ENCODE assay signal across 8 mouse cellular contexts in the genomic region with DNA sequence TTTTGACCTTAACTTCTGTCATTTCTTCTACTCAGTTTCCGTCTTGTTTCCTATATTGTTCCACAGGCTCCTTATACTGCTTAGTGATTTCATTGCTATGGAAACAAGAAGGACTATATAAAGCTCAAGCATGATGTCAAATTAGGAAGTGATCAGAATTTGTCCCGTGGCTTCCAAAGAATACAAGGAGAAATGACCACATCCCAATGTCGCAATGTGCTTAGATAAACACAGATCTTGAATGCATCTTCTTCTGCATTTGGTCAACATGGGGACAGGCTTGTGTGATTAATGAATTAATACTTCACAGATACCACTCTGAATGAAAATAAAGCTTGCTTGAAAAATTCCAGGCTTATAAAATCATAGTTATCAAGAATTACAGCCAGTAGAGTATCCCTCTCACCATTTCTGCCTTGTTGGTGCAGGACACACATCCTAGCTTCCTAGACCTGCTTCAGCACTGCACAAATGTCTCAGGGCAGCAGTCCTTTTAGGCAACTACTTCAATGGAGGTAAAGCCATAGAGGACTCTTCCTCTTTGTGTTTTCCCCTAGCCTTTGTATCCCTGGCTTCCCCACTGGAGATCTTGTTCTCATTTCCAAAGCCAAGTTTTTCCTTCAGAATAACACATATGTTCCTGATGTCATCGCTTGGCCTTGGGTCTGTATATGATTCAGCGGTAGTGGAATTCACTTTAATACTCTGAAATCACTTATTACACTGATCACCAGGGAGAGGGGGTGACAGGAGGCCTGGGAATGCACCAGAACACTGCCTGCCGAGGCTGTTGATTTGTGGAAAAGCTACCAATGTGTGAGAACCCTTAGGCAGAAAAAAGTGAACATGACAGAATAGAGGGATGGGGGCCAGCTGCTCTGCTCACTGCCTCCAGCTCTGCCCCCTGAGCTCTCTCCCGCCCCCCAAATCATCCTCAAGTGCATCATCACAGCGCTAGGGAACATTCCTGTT.
A peak's percentile ranks its signal among the peaks of the same experiment; 100 is the strongest.
DNase-seq lines count a peak whose midpoint lies in the region; ATAC-seq lines count a peak whose summit lies in the region.

No protein-coding gene starts in this region.

- H3K9me3 ChIP-seq in lung, embryonic 16.5 days (ENCODE audit: control insufficient read depth, low read length): no peaks in the 10 kb centered on the region
- H3K9me3 ChIP-seq in forebrain, embryonic 13.5 days (replicated peaks): no peaks in the 10 kb centered on the region
- no peaks in the 10 kb centered on the region for H3K9me3 ChIP-seq in hindbrain, embryonic 15.5 days
- H3K9me3 ChIP-seq in stomach, embryonic 15.5 days: no peaks in the 10 kb centered on the region

- no peak overlapping the region for H3K4me2 ChIP-seq in lung, embryonic 16.5 days (ENCODE audit: low read depth, low read length)
- H3K4me2 ChIP-seq in forebrain, embryonic 13.5 days: no peak overlapping the region
- no peak overlapping the region for H3K4me2 ChIP-seq in hindbrain, embryonic 15.5 days
- H3K4me2 ChIP-seq in stomach, embryonic 15.5 days: no peak overlapping the region

- 49% methylated on average over 8 of the region's 8 CpGs for WGBS in lung, embryonic 16.5 days
- WGBS in forebrain, embryonic 13.5 days: 58% methylated on average over 8 of the region's 8 CpGs
- WGBS in hindbrain, embryonic 15.5 days: 49% methylated on average over 8 of the region's 8 CpGs
- WGBS in stomach, embryonic 15.5 days: 45% methylated on average over 8 of the region's 8 CpGs

- peak; percentile 70 for ATAC-seq in lung, embryonic 16.5 days (ENCODE audit: low read depth)
- ATAC-seq in forebrain, embryonic 13.5 days: peak; percentile 41
- peak; percentile 49 for ATAC-seq in hindbrain, embryonic 15.5 days (ENCODE audit: low FRiP score, low read depth)
- peak; percentile 76 for ATAC-seq in stomach, embryonic 15.5 days (ENCODE audit: insufficient read depth, low FRiP score, low read depth)

- peaks cover 18% of the 10 kb centered on the region for H3K4me1 ChIP-seq in lung, embryonic 16.5 days (replicated peaks; ENCODE audit: control insufficient read depth, insufficient read depth, low read length)
- H3K4me1 ChIP-seq in forebrain, embryonic 13.5 days: peaks cover 54% of the 10 kb centered on the region
- peaks cover 18% of the 10 kb centered on the region for H3K4me1 ChIP-seq in hindbrain, embryonic 15.5 days (replicated peaks)
- H3K4me1 ChIP-seq in stomach, embryonic 15.5 days: peaks cover 4% of the 10 kb centered on the region; the same call in 1 of the 2 replicates

- no peak overlapping the region for H3K9ac ChIP-seq in lung, embryonic 16.5 days (ENCODE audit: low read length)
- no peak overlapping the region for H3K9ac ChIP-seq in forebrain, embryonic 13.5 days
- H3K9ac ChIP-seq in hindbrain, embryonic 15.5 days: no peak overlapping the region
- H3K9ac ChIP-seq in stomach, embryonic 15.5 days: no peak overlapping the region

- no peak for DNase-seq in lung, postnatal 25 days (ENCODE audit: low spot score)
- no peak for DNase-seq in left cerebral cortex, adult 11 months (ENCODE audit: low spot score)
- DNase-seq in B cell, adult 2 months: no peak
- DNase-seq in frontal cortex, postnatal 14 days (ENCODE audit: low spot score in 2 of 2): no peak

- peak overlapping the region; percentile 57; the same call in 1 of the 2 replicates for H3K27ac ChIP-seq in lung, embryonic 16.5 days (ENCODE audit: low read length)
- peak overlapping the region; percentile 22; the same call in 1 of the 2 replicates for H3K27ac ChIP-seq in forebrain, embryonic 13.5 days
- H3K27ac ChIP-seq in hindbrain, embryonic 15.5 days (replicated peaks): no peak overlapping the region
- peak overlapping the region; percentile 76 for H3K27ac ChIP-seq in stomach, embryonic 15.5 days

- no peak overlapping the region for H3K4me3 ChIP-seq in lung, embryonic 16.5 days (ENCODE audit: low read length)
- no peak overlapping the region for H3K4me3 ChIP-seq in forebrain, embryonic 13.5 days
- no peak overlapping the region for H3K4me3 ChIP-seq in hindbrain, embryonic 15.5 days
- no peak overlapping the region for H3K4me3 ChIP-seq in stomach, embryonic 15.5 days (replicated peaks)

- H3K27me3 ChIP-seq in lung, embryonic 16.5 days (ENCODE audit: control insufficient read depth, insufficient read depth, low read depth, low read length): no peaks in the 10 kb centered on the region
- no peaks in the 10 kb centered on the region for H3K27me3 ChIP-seq in forebrain, embryonic 13.5 days
- H3K27me3 ChIP-seq in hindbrain, embryonic 15.5 days: no peaks in the 10 kb centered on the region
- no peaks in the 10 kb centered on the region for H3K27me3 ChIP-seq in stomach, embryonic 15.5 days (replicated peaks)

- no peaks in the 10 kb centered on the region for H3K36me3 ChIP-seq in lung, embryonic 16.5 days (ENCODE audit: control insufficient read depth, insufficient read depth, low read length)
- H3K36me3 ChIP-seq in forebrain, embryonic 13.5 days (ENCODE audit: poor library complexity, severe bottlenecking): no peaks in the 10 kb centered on the region
- no peaks in the 10 kb centered on the region for H3K36me3 ChIP-seq in hindbrain, embryonic 15.5 days
- H3K36me3 ChIP-seq in stomach, embryonic 15.5 days: no peaks in the 10 kb centered on the region
